ENCODE assay signal across 15 mouse cellular contexts in the genomic region with DNA sequence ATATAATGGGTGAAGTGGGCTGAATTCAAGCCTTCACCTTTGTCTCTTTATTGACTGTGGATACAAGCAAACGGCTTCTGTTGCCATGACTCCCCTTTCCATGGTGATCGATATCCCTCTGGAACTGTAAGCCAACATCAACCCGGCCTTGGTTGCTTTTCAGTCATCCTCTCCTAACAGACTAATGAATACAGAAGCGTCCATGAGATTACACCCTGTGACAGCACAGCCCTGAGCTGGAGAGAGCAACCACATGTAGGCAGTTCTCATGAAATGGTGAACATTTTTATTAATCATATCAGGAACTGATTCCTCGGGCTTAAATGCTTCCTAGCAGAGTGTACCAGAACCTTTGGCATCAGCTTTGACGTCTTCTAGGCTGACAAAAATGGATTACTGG.
DNase-seq lines count a peak whose midpoint lies in the region; ATAC-seq and TF ChIP-seq lines count a peak whose summit lies in the region.
"Had no signal": no experiment of that assay in that cellular context is flagged by ENCODE, and none has a peak within 500 bp of the region (broad histone marks: within the 10 kb centered on the region; RNA-seq: fewer than 3 reads in every experiment).

No protein-coding gene starts in this region.

- peaks cover 7% of the 10 kb centered on the region for H3K9me3 ChIP-seq in forebrain, embryonic 15.5 days
- H3K9me3 ChIP-seq in hindbrain, embryonic 15.5 days = no peaks in the 10 kb centered on the region; the same call in 1 of the 2 replicates
- peaks cover 4% of the 10 kb centered on the region; the same call in 1 of the 2 replicates for H3K9me3 ChIP-seq in midbrain, postnatal 0 days (ENCODE audit: low read length)
- H3K9me3 ChIP-seq: liver, embryonic 12.5 days had no signal

- H3K4me3 ChIP-seq in forebrain, embryonic 15.5 days = no peak overlapping the region
- H3K4me3 ChIP-seq in hindbrain, embryonic 15.5 days = no peak overlapping the region
- H3K4me3 ChIP-seq in midbrain, postnatal 0 days (ENCODE audit: low read depth, low read length) = no peak overlapping the region
- H3K4me3 ChIP-seq: liver, embryonic 12.5 days had no signal

- no peaks in the 10 kb centered on the region for H3K36me3 ChIP-seq in forebrain, embryonic 15.5 days
- H3K36me3 ChIP-seq in hindbrain, embryonic 15.5 days = no peaks in the 10 kb centered on the region
- no peaks in the 10 kb centered on the region for H3K36me3 ChIP-seq in midbrain, postnatal 0 days (ENCODE audit: insufficient read depth, low read length)
- H3K36me3 ChIP-seq: liver, embryonic 12.5 days had no signal

- peaks cover 3% of the 10 kb centered on the region; the same call in 1 of the 2 replicates for H3K4me1 ChIP-seq in forebrain, embryonic 15.5 days
- peaks cover 28% of the 10 kb centered on the region for H3K4me1 ChIP-seq in hindbrain, embryonic 15.5 days (replicated peaks)
- H3K4me1 ChIP-seq in midbrain, postnatal 0 days (ENCODE audit: insufficient read depth, low read length) = no peaks in the 10 kb centered on the region; the same call in 1 of the 2 replicates
- H3K4me1 ChIP-seq: liver, embryonic 12.5 days had no signal

- no peaks in the 10 kb centered on the region for H3K27me3 ChIP-seq in forebrain, embryonic 15.5 days
- no peaks in the 10 kb centered on the region for H3K27me3 ChIP-seq in hindbrain, embryonic 15.5 days
- H3K27me3 ChIP-seq in midbrain, postnatal 0 days (ENCODE audit: insufficient read depth, low read length) = no peaks in the 10 kb centered on the region
- H3K27me3 ChIP-seq: liver, embryonic 12.5 days; Patski had no signal

- peak; percentile 79 for DNase-seq in heart, adult 11 months
- no peak for DNase-seq in heart, adult 8-10 months (ENCODE audit: low spot score)
- DNase-seq in midbrain, postnatal 0 days (ENCODE audit: low spot score) = peak; percentile 22
- DNase-seq in right cerebral cortex, adult 18-20 months = no peak
- DNase-seq in MN1 (ENCODE audit: low spot score) = no peak
- DNase-seq in thymus, postnatal 14 days = no peak
- DNase-seq: spleen, adult 18-20 months had no signal

- H3K27ac ChIP-seq in forebrain, embryonic 15.5 days (replicated peaks) = 0 out of 2 replicates have a peak overlapping the region, but pooled peaks have one; percentile 33
- H3K27ac ChIP-seq in hindbrain, embryonic 15.5 days (replicated peaks) = peak overlapping the region; percentile 27; the same call in 1 of the 2 replicates
- 0 out of 2 replicates have a peak overlapping the region, but pooled peaks have one; percentile 4 for H3K27ac ChIP-seq in midbrain, postnatal 0 days (ENCODE audit: low read depth, low read length)
- H3K27ac ChIP-seq: kidney, postnatal 0 days; liver, embryonic 12.5 days; macrophage had no signal

- H3K9ac ChIP-seq in forebrain, embryonic 15.5 days (replicated peaks) = no peak overlapping the region
- no peak overlapping the region for H3K9ac ChIP-seq in hindbrain, embryonic 15.5 days
- H3K9ac ChIP-seq in midbrain, postnatal 0 days (replicated peaks; ENCODE audit: low read length, poor library complexity, severe bottlenecking) = 0 out of 2 replicates have a peak overlapping the region, but pooled peaks have one; percentile 13
- H3K9ac ChIP-seq: liver, embryonic 12.5 days; lung, embryonic 14.5 days had no signal

- 63% methylated on average over 6 of the region's 6 CpGs for WGBS in forebrain, embryonic 15.5 days
- WGBS in hindbrain, embryonic 15.5 days = 30% methylated on average over 6 of the region's 6 CpGs
- WGBS in midbrain, postnatal 0 days = 28% methylated on average over 6 of the region's 6 CpGs

- no peak for TF ChIP-seq CTCF in midbrain, postnatal 0 days (IDR thresholded peaks at IDR 0.05)

- no peak overlapping the region for H3K4me2 ChIP-seq in forebrain, embryonic 15.5 days (replicated peaks)
- H3K4me2 ChIP-seq in hindbrain, embryonic 15.5 days = peak overlapping the region; percentile 33; the same call in 1 of the 2 replicates
- H3K4me2 ChIP-seq in midbrain, postnatal 0 days (ENCODE audit: low read depth, low read length, poor library complexity, severe bottlenecking) = peak overlapping the region; percentile 16
- H3K4me2 ChIP-seq: liver, embryonic 12.5 days; lung, embryonic 14.5 days had no signal

- 0 out of 2 replicates have a peak, but pooled peaks have one; percentile 17 for ATAC-seq in forebrain, embryonic 15.5 days (replicated peaks)
- ATAC-seq in hindbrain, embryonic 15.5 days (ENCODE audit: low FRiP score, low read depth) = 0 out of 2 replicates have a peak, but pooled peaks have one; percentile 21
- peak; percentile 48; the same call in 1 of the 2 replicates for ATAC-seq in midbrain, postnatal 0 days (ENCODE audit: low FRiP score)
- ATAC-seq: activated CD4-positive, CD25-positive, alpha-beta regulatory T cell, adult 4 months; liver, embryonic 12.5 days; Patski had no signal

Comparison
In these comparisons a context has a peak if more than half of its experiments do, and no peak if none do; other contexts are left out.
1. DNase-seq: peak in heart, adult 11 months (single experiment) and midbrain, postnatal 0 days (single experiment); none in heart, adult 8-10 months (single experiment), right cerebral cortex, adult 18-20 months (single experiment), MN1 (single experiment) and thymus, postnatal 14 days (single experiment).
2. Peak in every context shown above with its lines, with median percentiles within 50 percentile points of each other: ATAC-seq and H3K27ac ChIP-seq.